Mouse (Mus musculus): ENCODE measurements around the gene Iqschfp.
A peak's percentile ranks its signal among the peaks of the same experiment; 100 is the strongest.

Gene Iqschfp

GRCm38 (mm10) chr3:68466643-68467042 lies 574.6 kb downstream of the Iqschfp start:
- DNase-seq: no peak

GRCm38 (mm10) chr3:68467941-68468687 lies 576.1 kb downstream of the Iqschfp start:
- no peak for DNase-seq

GRCm38 (mm10) chr3:68469643-68470042 lies 577.6 kb downstream of the Iqschfp start:
- DNase-seq: no peak

- DNase-seq: no peak
Measured at GRCm38 (mm10) chr3:68470061-68470460, 578.0 kb downstream of the Iqschfp start.

DNA sequence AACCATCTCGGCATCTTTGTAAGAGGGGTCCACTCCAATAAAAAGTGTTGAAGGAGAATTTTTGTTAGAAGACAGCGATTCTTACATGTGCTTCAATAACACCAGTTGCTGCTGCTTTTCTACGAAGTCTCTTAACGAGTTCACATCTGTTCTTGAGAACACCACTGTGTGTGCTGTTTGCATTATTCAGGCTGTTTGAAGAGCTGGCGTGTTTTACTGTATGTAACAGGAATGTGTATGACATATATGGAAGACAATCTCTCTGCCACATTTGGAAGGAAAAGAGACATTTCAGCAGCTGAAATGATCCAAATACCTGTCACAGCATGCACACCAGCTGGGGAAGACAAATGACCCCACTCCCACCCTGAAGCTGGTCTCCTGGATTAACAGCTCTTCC lies 578.6 kb downstream of the Iqschfp start:
- DNase-seq: no peak

DNA sequence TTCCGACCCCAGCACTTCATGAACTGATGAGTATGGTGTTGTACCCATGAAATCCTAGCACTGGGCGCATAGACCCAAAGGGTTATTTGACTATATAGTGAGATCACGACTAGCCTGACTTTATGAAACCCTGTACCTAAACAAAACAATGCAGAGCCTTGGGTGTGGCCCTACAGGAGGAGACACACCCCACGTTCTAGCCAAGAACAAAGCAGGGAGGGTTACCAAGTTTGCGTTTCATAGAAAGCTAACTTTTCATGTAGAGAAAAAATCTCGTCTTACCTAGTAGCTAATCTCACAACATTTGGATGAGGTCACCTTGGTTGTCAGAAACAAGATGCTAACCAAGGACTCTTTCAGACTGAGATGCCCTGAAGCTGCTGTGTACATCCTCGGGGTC lies 584.3 kb downstream of the Iqschfp start:
- DNase-seq: no peak

GRCm38 (mm10) chr3:68477478-68477877 lies 585.4 kb downstream of the Iqschfp start:
- DNase-seq: no peak

- DNase-seq: no peak
Measured at GRCm38 (mm10) chr3:68479266-68479665, 587.2 kb downstream of the Iqschfp start.

GRCm38 (mm10) chr3:68483517-68483916 lies 591.5 kb downstream of the Iqschfp start:
- no peak for DNase-seq

DNA sequence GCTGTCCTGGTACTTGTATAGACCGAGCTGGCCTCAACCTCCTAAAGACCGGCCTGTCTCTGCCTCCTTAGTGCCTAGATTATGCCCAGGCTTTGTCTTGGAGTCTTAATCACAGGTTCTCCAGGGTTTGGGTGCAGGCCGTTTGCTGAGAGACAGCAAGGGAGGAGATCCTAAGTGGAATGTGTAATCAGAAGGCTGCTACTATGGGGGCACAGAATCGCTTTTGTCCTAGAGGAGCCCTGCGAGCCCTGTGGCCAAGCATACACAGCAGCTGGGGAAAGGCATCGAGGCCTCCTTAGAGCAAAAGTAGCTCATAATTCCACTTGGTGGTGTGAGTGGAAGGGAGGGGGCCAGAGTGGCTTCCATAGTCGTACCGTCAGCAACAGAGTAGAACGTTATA lies 592.0 kb downstream of the Iqschfp start:
- DNase-seq: no peak

DNA sequence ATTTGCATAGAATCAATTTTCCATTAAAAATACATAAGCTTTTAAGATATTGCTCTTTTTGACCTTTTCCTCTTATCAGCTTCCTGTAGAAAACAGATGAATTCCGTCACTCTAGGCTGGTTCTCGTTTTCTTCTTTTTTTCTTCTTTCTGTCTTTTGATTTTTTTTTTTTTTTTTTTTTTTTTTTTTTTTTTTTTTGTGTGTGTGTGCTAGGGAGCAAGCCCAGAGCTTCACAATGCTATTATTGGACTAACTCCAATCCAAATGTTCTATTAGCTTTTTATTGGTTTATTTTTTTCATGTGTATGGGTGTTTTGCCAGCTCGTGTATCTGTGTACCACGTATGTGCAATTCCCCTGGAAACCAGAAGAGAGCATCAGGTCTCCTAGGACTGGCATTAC lies 592.5 kb downstream of the Iqschfp start:
- no peak for DNase-seq

GRCm38 (mm10) chr3:68487621-68488020 lies 595.6 kb downstream of the Iqschfp start:
- no peak for DNase-seq

DNA sequence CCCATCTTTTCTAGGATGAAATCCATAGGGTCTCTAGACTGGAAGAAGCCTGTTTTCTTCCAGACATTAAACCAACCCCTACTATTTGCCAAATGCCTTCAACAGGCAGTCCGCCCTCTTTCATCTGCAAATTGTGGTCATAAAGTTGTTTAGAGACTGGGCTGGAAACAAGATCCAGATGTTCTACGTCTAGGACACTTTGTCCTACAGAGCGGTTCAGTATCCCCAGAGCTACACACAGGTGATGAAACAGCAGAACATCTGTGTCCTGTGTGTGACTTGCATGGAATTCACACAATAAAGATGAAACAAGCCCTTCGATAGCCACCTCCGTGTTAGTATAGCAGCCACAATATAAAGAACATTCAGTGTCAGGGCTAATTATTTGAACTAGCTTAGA lies 596.3 kb downstream of the Iqschfp start:
- no peak for DNase-seq

DNA sequence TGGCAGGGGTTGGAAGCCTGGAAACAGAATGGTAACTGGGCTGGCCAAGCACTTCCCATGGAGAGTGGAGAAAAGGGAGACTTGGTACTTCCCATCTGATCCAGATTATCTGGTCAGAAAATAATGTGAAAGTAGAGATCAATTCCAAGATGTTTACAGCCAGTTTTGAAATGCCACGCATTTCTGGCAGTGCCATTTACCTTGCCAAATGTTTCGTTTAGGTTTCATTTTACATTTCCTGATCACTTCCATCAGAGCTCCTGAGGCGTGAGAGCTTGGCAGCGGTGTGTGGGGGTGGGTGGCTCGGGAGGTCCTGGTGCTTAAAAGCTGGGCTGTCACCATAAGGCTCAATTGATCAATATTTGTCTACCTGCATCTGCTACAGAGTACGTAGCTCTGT lies 599.5 kb downstream of the Iqschfp start:
- no peak for DNase-seq

GRCm38 (mm10) chr3:68492066-68492465 lies 600.0 kb downstream of the Iqschfp start:
- DNase-seq: no peak

DNA sequence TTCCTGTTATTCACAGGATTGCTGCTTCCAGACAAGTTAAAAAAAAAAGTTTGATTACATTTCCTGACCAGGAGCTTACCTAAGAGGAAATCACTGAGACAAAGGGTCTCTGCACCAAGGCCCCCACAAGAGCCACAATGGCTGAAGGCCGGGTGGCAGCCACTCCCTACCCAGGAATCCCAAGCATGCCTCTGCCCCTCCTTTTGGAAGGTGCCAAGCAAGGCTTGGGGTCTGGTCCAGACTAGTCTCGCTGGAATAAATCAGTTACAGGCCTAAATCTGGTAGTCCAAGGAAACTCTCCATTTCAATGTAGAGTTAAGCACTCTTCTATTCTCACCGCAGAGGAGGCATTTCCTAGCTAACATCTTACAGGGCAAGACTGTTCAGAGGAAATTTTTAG lies 600.5 kb downstream of the Iqschfp start:
- no peak for DNase-seq

- peak; percentile 11 for DNase-seq
Measured at GRCm38 (mm10) chr3:68493170-68493585, 601.1 kb downstream of the Iqschfp start.

GRCm38 (mm10) chr3:68493586-68494295 lies 601.7 kb downstream of the Iqschfp start:
- peak; percentile 76 for DNase-seq

- peak; percentile 31 for DNase-seq
Measured at GRCm38 (mm10) chr3:68494296-68495095, 602.5 kb downstream of the Iqschfp start.

GRCm38 (mm10) chr3:68495096-68495735 lies 603.2 kb downstream of the Iqschfp start:
- peak; percentile 40 for DNase-seq

GRCm38 (mm10) chr3:68495736-68496242 lies 603.8 kb downstream of the Iqschfp start:
- peak; percentile 13 for DNase-seq

DNA sequence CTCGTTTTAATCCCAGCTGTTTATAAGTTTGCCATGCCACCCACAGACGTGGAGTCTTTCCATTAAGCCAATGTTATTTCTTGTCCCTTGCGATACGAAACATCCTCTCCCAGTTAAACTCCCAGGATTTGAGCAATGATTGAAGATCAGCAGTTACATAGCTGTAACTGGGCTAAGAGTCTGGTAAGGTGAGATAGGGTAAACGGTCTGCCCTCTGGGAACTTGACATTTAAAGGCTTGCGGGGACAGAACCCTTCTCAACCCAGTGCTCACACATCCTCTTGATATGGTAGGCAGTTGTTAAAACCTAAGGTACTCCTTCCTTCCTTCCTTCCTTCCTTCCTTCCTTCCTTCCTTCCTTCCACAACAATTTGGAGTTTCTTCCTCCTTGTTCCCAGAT lies 604.5 kb downstream of the Iqschfp start:
- DNase-seq: no peak
